Mouse (Mus musculus): ENCODE data around the gene Csnk1g1. TPM values are rescaled to one million over a fixed set of nuclear protein-coding genes. Genes with fewer than 3 reads are reported as not detected.
A peak's percentile ranks its signal among the peaks of the same experiment; 100 is the strongest.

The Csnk1g1 gene
- polyA plus RNA-seq, 2 experiments from 2014 or later, result 40.6 to 53.7 TPM

DNA sequence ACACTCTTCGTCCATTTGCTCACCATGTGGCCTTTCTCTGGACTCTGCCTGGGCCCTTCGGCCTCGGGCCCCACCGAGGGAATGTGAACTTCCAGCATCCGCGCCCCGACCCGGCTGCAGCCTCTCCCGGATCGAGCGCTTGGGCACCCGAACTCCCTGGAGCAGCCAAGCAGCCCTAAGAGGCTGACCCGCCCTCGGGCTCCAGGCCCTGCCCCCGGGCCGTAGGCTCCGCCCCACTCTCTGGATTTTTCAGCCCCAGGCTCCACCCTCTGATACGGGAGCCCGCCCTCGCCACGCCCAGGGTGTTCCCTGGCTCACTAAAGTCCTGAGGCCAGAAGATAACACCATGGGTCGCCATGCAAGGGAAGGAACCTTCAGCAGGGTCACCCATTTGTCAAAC lies 160.9 kb downstream of the Csnk1g1 start, which contains the start of gene Snx22:
Gene Snx22, minus strand, starts transcription at position 137 of the 400 bp plus-strand sequence.
- peak; percentile 82 for ATAC-seq

DNA sequence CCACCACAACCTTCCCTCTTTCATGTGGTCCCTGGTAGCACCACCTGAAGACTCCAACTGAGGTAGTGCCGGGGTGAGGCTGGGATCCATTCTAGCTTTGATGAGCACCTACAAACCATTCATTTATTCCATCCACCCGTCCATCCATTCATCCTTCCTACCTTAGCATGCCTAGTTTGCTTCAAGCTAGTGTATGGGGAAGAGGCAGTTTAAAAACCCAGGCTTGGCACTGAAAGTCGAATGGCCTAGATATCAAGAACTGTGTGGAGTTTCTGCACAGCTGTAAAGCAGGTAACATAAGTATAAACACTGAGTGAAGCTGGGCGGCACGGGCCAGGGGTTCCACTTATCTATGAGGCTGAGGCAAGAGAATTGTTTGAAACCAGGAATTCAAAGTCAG lies 161.4 kb downstream of the Csnk1g1 start:
- no peak for ATAC-seq

DNA sequence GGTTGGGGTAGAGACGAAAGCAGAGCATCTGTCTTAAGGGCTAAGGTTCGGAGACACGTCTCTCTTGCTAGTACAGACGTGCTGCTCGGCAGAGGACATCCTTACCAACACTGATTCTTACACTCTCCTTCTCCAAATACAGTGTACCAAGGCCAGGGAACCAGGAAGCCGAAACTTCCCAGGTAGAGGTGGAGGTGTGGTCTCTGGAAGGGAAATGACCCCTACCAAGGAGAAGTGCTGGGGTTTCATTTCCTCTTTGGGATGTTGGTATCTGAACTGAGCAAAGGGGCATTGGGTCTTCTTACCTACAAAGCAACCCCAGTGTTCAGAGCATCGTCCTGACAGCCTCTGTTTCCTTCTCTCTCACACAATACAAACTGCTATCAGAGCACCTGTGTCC lies 164.0 kb downstream of the Csnk1g1 start:
- ATAC-seq, result no peak

DNA sequence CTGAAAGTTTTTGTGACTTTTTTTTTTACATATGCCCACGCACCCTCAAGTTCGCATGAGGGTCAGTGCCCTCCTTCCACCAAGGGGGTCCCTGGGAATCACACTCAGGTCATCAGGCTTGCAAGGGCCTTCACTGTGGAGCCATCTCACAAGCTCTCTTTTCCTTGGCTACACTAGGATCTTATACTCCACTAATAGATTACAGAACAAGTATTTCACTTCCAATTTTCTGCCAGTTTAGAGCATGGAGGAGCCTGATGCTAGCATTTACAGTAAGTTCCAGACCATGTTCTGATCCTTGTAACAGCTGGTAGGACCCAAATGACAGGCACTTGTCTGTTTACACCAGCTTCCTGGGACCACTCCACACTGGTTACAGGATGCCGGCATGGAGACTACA lies 169.3 kb downstream of the Csnk1g1 start:
- no peak for ATAC-seq

DNA sequence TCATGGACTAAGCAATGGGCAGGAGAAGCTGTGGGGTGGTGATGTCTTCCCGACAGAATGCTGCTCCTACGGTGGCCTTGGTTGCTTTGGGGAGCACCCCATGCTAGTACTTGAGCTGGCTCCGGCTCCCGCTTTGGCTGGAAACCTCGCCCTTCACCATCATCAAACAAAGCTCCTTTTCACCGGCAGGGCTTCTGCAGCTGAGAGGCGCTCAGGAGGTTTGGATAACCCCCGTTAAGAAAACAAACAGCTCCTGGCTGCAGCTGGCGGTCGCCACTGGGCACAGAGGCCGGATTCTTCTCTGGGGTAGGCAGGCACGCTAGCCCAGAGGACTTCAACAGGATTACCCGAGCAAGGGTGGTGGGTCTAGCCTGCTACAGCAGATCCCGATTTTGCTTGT lies 169.8 kb downstream of the Csnk1g1 start:
- ATAC-seq, result no peak

DNA sequence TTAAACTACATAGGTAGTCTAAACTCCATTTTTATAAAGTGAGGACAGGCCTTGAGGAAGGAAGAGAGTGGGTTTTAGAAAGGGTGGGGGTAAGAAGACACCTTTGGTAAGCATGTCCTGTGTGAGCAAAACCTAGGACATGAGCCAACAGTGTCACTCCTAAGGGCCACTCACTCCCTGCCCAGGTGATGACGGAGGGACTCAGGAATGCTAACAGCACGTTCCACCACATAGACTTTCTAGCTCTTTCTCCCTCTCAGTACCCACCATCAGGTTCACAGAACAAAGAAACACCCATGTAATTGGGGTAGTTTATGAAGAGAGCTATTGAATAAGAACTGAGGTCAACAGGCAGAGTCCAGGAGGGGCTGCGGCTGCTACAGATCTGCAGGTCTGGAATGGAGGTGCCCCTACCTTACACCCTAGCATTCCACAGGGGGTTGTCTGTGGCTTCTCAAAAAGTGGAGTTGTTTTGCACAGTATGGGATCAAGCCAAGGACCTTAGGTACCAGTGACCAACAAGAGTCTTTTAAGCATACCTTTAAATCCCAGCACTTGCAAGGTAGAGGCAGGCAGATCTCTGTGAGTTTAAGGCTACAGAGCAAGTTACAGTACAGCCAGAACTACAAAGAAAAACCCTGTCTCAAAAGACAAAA lies 172.2 kb downstream of the Csnk1g1 start:
- no peak for ATAC-seq

DNA sequence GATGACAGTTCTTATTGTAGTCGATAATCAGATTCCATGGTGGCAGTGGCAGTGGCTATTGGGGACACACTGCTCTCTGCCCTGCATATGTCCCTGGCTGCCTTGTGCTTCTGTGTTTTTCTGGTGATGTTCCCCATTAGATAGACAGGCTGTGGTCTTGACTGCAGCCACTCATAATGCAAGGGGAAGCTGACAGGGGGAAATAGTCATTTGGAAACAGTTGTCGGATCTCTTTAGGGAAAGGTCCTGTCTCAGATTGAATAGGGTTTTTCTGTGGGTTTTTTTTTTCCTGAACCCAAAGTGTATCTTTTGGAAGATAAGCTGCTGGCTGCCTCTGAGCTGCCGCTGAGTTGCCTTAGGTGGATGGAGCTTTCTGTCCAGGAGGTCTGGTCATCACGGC lies 173.3 kb downstream of the Csnk1g1 start:
- ATAC-seq, result no peak

DNA sequence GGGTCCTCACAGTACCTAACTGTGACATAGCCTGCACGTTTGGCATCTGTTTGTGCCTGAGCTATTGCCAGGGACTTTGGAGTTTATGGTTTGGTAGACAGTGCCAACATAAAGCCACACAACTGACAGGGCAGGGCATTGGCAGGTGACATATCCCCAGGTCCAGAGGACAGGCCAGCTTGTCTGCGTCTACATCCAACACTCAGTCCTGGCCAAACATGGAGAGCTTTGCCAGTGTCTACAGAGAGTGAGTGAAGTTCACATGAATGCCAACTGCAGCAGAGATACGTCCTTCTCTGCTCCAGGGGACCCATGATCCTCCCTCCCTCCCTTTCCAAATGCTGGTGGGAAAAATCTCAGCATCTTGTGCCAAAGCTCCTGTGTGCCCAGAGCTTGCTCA lies 175.4 kb downstream of the Csnk1g1 start:
- no peak for ATAC-seq

DNA sequence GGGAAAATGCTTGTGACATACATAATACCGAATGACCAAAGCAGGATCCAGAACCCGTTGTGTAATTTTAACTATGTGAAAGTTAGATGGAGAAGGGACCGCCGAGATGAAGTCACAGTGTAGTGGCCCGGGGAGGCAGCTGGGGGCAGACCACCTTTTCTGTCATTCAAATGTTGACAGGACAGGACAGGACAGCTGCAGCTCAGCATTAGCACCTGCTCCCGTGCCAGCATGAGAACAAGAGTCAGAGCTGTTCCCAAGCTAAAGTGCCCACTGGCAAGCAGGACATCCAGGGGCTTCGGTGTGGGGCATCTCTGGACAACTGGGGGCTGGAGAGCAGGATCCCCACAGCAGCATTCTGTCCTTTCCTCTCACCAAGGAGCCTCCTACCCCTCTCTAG lies 178.3 kb downstream of the Csnk1g1 start:
- ATAC-seq, result no peak

DNA sequence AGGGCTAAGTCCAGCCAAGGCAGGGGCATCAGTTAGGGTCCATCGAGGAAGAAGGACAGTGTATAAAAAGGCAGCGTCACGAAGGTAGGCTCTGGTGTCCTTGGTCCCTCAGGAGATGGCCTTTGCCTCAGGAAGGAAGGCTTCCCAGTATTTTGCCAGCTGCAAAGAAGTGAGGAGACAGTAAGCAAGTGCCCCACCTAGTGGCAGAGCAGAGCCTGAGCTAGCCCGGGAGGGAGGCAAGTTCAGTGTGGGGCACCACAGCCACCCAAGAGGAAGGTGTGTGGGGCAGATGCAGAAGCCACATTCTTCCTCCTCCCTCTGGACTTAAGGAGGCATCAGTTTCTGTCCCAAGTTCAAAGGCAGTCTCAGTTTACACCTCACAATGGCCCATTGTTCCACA lies 179.7 kb downstream of the Csnk1g1 start:
- no peak for ATAC-seq

DNA sequence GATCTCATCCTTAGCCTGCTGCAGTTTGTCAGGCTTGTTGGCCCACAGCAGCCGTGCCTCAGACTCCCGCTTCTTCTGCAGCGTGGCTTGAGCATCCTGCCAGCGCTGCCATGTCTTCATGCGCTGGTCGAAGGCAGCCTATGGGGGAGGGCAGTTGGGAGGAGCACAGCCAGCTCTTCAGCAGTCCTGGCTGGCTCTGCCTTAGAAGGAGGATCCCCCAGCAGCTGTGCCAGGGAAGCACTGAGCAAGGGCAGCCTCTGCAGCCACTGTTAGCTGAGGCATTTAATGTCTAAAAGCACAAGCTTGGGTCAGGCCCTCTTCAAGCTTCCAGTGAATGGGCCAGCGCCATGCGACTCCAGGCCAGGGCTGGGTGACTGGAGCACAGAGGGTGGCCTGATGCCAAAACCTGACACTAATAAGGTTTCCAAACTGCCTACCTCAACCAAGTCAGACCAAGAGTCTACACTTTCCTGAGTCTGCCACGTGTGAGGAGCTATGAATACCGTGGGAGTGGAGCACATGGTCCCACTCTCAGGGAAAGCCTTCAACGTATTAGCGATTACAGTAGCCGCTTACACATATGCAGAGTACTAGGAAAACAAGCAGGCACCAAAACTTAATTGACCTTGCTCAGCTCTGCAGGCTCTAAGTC lies 182.0 kb downstream of the Csnk1g1 start:
- no peak for ATAC-seq

DNA sequence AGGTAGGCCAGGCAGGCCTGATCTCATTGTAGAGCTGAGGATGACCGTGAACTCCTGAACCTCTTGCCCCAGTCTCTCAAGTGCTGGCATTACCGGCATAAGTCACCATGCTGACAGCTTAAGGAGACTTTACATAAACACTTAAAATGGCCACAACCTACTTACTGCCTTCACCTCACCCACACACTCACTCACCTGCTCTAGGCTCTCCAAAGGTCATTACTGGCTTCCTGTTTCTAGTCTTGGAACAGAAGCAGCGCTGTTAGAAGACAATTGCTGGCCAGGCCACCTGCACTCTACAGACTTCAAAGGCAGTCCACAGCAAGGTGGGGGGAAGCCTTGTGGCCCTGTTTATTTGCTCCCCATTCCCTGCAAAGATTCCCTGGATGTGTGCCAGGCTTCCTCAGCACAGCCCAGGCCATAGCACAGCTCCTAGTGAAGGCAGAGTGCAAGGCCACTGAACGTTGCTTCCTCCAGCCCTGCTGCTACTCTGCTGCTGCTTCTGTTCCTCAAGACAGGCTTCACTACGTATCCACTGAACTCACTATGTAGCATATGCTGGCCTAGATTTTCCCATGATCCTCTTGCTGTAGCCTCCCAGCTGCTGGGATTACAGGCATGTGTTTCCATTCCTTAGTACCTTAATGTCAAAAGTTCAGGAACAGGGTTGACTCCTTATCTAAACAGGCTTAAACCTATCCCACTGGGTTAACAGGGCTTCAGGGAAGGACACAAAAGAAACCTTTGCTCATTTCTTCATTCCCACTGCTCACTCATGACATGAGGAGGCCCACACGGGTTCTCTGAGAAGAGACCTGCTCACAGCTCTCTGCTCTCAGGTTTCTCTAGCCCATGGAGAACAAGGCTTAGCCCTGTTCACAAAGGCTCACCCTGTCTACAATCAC lies 182.9 kb downstream of the Csnk1g1 start:
- no peak for ATAC-seq

DNA sequence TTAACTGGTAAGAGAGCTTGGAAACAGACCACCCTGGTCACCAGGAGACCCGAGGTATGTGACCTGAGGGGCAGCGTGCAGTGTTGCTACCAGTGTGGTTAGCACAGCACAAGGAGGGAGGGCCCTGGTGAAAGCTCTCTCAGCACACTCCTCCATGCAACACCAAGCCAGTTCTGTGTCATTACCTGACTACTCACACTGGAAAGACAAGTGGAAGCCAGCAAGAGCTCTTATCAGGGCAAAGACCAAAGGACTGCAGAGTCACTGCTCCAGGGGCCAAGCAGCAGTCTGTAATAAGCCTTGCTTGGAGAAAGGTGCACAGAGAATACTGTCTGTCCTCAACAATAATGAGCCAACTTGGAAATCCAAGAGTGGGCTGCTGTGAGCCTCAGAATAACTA lies 183.9 kb downstream of the Csnk1g1 start:
- no peak for ATAC-seq

Other genes starting within 250 kb of the Csnk1g1 start
- gene Oaz2, start 240.9 kb upstream of the Csnk1g1 start, polyA plus RNA-seq (2017; shearing (Covaris generic)), result 10 to 100 TPM; 32.3 to 36.5 TPM
- gene Zfp609, start 81.4 kb upstream of the Csnk1g1 start, polyA plus RNA-seq (2017; shearing (Covaris generic)), result 1 to 10 TPM; 1.8 to 2.3 TPM
- 10 to 100 TPM; 52.7 to 80.6 TPM for gene Pclaf, start 18.7 kb upstream of the Csnk1g1 start, polyA plus RNA-seq (2017; shearing (Covaris generic))
- gene Trip4, start 130 bp upstream of the Csnk1g1 start, polyA plus RNA-seq (2017; shearing (Covaris generic)), result 10 to 100 TPM; 36.1 to 38.1 TPM
- gene Ppib, start 151.3 kb downstream of the Csnk1g1 start, polyA plus RNA-seq (2017; shearing (Covaris generic)), result 100 to 1,000 TPM; 542 to 636 TPM
- 1 to 10 TPM in 1 of 2 experiments, under 1 TPM in 1; 0.79 to 2.5 TPM for gene Snx22, start 160.8 kb downstream of the Csnk1g1 start, polyA plus RNA-seq (2017; shearing (Covaris generic))
- gene Snx1, start 217.7 kb downstream of the Csnk1g1 start, polyA plus RNA-seq (2017; shearing (Covaris generic)), result 10 to 100 TPM; 71.4 to 82.3 TPM
- 100 to 1,000 TPM; 180 to 193 TPM for gene Ciao2a, start 217.7 kb downstream of the Csnk1g1 start, polyA plus RNA-seq (2017; shearing (Covaris generic))
- 1 to 10 TPM in 1 of 2 experiments, under 1 TPM in 1; 0.82 to 2.6 TPM for gene Dapk2, start 249.3 kb downstream of the Csnk1g1 start, polyA plus RNA-seq (2017; shearing (Covaris generic))

All from activated CD4-positive, CD25-positive, alpha-beta regulatory T cell, adult 4 months (primary cell).